Mouse (Mus musculus): ENCODE measurements at regions not wholly inside any gene's neighbourhood (a gene's known extent, or its start where the extent isn't known, plus 50 kb on each side); places are given as distances from the start of the nearest gene placed in this dataset.

DNA sequence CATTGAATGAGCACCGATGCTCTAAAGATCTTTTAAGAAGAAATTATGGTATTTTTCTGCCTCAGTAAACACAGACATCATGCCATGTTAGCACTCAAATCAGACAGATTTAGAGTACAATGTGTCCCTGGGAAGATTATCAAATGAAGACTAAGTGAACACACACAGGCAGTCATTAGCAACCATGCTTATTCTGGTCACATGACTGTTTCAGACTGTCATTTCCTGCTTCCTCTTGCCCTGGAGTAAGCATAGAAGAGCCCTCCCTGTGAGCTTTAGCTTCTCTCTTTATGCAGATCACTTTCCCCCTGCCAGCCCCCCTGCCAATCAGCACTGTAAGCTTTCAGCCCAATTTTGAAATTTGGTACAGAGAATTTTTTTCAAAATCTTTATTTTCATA lies 143.4 kb upstream of the Amd2 start:
- Histone ChIP-seq H3K4me2 (ENCODE audit: low read length) (no peak overlapping the region), H3K4me1 (ENCODE audit: control insufficient read depth, insufficient read depth, low read length) (no peaks in the 10 kb centered on the region), H3K27ac (replicated peaks; ENCODE audit: low read depth, low read length) (no peak overlapping the region), H3K4me3 (replicated peaks; ENCODE audit: low read depth, low read length) (no peak overlapping the region), H3K9me3 (ENCODE audit: control insufficient read depth, low read length) (no peaks in the 10 kb centered on the region), H3K9ac (replicated peaks; ENCODE audit: low read length) (no peak overlapping the region), H3K36me3 (ENCODE audit: control insufficient read depth, insufficient read depth, low read length) (no peaks in the 10 kb centered on the region), H3K27me3 (ENCODE audit: control insufficient read depth, insufficient read depth, low read length) (no peaks in the 10 kb centered on the region)
- DNase-seq (no peak), ATAC-seq (ENCODE audit: low FRiP score, low TSS enrichment) (peak; percentile 31; the same call in 1 of the 2 replicates)
- WGBS, result 88% methylated on average over 1 of the region's 1 CpGs

DNA sequence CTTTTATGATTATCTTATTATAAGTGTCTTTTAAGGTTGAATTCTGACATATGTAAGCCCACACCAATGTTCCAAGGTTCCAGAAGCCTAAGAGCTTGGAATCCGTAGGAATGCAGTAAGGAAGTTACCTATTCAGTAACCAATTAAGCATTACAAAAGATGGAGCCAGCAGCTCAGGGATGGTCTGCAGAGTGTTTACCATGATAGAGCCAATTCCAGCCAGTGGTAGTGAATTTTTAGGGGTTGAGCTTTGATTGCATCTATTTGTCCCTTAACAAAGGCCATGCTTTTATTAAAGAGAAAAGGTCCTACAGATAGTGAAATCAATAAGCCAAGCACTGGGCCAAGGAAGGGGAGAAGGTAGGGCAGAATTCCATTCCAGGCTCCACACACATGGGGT lies 123.6 kb upstream of the Amd2 start:
- Histone ChIP-seq H3K9me3 (ENCODE audit: control insufficient read depth, low read length) (no peaks in the 10 kb centered on the region), H3K4me1 (ENCODE audit: control insufficient read depth, insufficient read depth, low read length) (no peaks in the 10 kb centered on the region), H3K36me3 (ENCODE audit: control insufficient read depth, insufficient read depth, low read length) (no peaks in the 10 kb centered on the region), H3K4me3 (replicated peaks; ENCODE audit: low read depth, low read length) (no peak overlapping the region), H3K27me3 (ENCODE audit: control insufficient read depth, insufficient read depth, low read length) (no peaks in the 10 kb centered on the region), H3K27ac (replicated peaks; ENCODE audit: low read depth, low read length) (no peak overlapping the region), H3K4me2 (ENCODE audit: low read length) (no peak overlapping the region), H3K9ac (replicated peaks; ENCODE audit: low read length) (no peak overlapping the region)
- DNase-seq (no peak), ATAC-seq (ENCODE audit: low FRiP score, low TSS enrichment) (no peak)
- 84% methylated on average over 1 of the region's 1 CpGs for WGBS
